Mouse (Mus musculus) G1E (cell line): Measurements from ENCODE around the gene Scamp2.

Experiments
- CTCF ChIP-seq: IDR thresholded peaks from 2 replicates; pipeline ENCODE4 v1.5.1; 2012; ENCODE audit warnings: low read depth, low read length, inconsistent platforms, mixed read lengths
- GATA1 ChIP-seq: IDR thresholded peaks from 2 replicates; pipeline ENCODE4 v1.6.1; 2012; ENCODE audit warnings: borderline replicate concordance, low read length, inconsistent platforms, mixed read lengths
- POLR2AphosphoS5 ChIP-seq: IDR thresholded peaks from 2 replicates; pipeline ENCODE4 v1.6.1; 2012; ENCODE audit warnings: low read depth, low read length, inconsistent platforms; ENCODE audit not compliant: insufficient replicate concordance
- TAL1 ChIP-seq: conservative IDR thresholded peaks from 2 replicates; pipeline ENCODE4 v1.6.1; 2012; ENCODE audit warnings: low read depth, low read length, inconsistent platforms, mixed read lengths

DNA sequence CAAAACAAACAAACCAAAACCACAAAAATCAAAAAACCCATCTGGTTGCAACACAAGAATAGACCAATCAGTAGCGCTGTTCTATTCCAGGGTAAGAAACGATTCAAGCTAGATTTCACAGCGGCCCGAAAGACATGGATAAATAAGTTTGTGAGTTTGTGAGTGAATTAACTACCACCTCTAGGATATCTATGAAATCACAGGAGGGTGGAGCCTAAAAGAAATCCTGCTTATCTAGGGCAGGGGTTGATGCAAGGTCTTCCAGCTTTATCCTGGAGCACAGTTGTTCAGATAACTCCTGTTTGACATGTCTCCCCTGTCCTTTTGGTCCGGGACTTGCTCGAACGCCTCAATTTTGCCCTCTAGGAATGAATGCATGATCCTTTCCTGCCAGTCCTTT is 480 bp upstream of the Scamp2 start:
- TF ChIP-seq CTCF = no peak
- TF ChIP-seq TAL1 = no peak
- no peak for TF ChIP-seq POLR2AphosphoS5
- TF ChIP-seq GATA1 = no peak
